Mouse (Mus musculus) splenic B cell, adult 2 months (primary cell): ENCODE data around the gene Eddm3b.

ENCODE experiments used
- DNase-seq: peaks from one replicate; pipeline ENCODE4 v3.0.0-alpha.2; 2011; ENCODE audit warnings: low read depth, low spot score
- H3K27me3 ChIP-seq: 2 replicates; pipeline ENCODE4 v1.6.1; 2012; ENCODE audit warnings: mild to moderate bottlenecking, low read length, moderate library complexity, mixed read lengths; ENCODE audit not compliant: control insufficient read depth, poor library complexity, insufficient read depth, severe bottlenecking
- H3K36me3 ChIP-seq: 2 replicates; pipeline ENCODE4 v1.6.1; 2012; ENCODE audit warnings: mild to moderate bottlenecking, low read length, moderate library complexity, mixed read lengths; ENCODE audit not compliant: control insufficient read depth, poor library complexity, insufficient read depth, severe bottlenecking

Gene Eddm3b

DNA sequence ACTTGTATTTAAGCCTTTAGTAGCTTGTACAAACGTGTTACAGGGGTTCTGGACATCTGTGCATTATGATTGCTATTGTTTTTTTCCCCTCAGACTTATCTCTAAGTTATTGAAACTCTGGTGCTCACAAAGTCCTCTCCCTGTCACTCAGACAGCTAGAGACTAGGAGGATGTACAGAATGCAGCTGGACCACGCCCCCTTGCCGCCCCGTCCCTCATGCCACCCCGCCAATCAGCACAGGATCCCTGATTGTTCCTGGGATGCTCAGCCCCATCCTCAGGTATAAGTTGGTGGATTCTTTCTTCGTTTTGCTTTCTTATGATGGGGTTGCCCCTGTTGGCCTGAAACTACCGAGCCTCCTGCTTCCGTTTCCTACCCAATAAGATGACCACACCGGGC lies 750 bp upstream of the Eddm3b start:
- Histone ChIP-seq H3K36me3 (no peaks in the 10 kb centered on the region), H3K27me3 (no peaks in the 10 kb centered on the region)
- no peak for DNase-seq

DNA sequence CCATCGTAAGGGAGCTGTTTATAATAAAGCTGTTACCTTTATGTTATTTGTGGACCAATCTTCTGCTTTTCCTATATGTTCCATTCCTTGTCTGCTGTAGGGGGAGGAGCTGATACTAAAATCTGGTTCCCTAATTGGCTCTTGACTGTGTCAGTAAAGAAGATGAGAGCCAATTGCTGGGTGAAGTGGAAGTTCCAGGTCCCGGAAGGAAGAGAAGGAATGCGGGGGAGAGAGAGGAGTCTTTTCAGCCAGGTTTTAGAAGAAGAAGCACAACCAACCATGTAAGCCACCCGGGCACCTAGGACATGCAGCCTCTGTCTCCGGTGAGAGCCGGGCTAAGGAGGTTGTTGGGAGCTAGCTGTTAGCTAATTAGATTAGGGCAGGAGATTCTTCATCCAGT lies 11.5 kb downstream of the Eddm3b start:
- Histone ChIP-seq H3K36me3 (no peaks in the 10 kb centered on the region), H3K27me3 (no peaks in the 10 kb centered on the region)
- DNase-seq, result no peak

DNA sequence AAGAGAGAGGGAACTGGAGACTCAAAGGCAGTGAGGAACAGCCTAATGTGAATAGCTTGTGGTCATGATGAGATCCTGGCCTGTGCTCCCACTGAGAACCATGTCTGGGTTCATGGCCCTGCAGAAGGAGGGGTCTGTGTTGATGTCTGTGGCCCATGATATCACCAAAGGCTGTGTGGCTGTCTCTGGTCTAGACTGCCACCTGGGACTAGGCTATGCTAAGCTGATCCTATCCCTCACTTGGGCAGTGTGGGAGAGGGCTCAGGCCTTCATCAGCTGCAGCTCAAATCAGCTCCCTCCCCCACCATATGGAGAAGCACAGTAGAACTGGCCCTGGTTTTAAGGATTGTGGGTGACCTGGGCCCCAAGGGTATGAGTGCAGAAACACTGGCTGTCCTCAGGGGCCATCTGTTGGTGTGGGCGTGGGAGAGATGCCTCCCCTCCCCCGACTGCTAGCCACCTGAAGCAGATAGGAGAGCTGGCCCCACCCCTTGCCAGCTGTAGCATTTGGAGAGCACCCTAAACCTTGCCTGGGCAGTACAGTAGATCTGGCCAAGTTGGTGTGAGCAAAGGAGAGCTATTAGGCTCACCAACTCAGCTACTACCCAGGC lies 13.5 kb downstream of the Eddm3b start:
- H3K36me3 ChIP-seq, result peaks cover 6% of the 10 kb centered on the region
- H3K27me3 ChIP-seq, result no peaks in the 10 kb centered on the region
- peak; percentile 47 for DNase-seq

GRCm38 (mm10) chr14:51128775-51129623 lies 14.8 kb downstream of the Eddm3b start:
- H3K36me3 ChIP-seq, result peaks cover 6% of the 10 kb centered on the region
- no peaks in the 10 kb centered on the region for H3K27me3 ChIP-seq
- DNase-seq, result peak; percentile 89

DNA sequence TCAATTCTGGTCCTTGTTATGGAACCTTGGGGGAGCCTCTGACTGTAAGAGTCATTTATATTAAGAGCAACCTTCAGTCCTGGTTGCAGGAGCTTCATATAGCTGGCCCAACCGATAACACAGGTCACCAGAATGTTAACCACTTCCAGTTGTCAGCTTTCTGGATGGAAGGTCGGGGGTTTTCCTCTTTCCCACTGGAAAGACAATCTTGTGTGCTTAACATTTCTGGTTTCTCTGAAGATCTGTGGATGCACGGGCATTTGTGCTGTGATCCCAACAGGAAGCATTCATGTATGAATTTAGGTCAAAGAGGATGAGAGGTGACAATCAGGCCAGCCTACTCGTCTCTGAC lies 15.4 kb downstream of the Eddm3b start:
- peaks cover 6% of the 10 kb centered on the region for H3K36me3 ChIP-seq
- no peaks in the 10 kb centered on the region for H3K27me3 ChIP-seq
- DNase-seq, result no peak

- no peaks in the 10 kb centered on the region for H3K27me3 ChIP-seq
- H3K36me3 ChIP-seq, result peaks cover 6% of the 10 kb centered on the region
- no peak for DNase-seq
Observed at GRCm38 (mm10) chr14:51130315-51130940, 16.2 kb downstream of the Eddm3b start.

DNA sequence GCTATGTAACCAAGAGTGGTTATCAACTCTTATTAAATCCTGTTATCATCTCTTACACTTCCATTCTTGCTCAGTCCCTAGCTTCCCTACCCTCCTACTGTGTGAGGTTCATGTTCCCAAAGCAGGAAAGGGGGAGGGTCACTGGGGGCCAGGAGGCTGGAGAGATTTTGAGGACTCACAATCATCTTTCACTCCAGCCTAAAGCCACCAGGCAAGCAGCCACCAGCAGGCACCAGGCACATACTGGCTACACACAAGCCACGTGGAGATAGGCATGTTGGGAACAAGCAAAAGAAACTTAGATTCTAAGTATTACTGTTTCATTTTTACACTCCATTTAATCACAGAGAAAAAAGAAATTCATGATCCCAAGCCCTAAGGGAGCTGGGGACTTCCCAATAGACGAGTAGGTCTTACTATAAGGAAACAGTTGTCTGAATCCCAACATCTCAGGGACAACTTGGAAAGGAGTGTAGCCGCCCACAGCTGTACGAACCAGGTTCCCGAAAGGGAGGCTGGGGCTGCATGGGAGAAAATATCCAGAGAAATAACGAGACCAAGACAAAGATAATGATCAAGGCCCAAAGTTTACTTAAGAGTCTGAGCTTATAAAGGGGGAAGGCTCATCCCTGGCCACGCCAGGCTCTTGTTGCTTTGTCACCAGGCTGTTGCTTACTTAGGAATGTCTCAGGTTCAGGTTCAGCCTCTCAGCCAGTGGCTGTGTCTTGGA lies 17.0 kb downstream of the Eddm3b start:
- Histone ChIP-seq H3K36me3 (peaks cover 6% of the 10 kb centered on the region), H3K27me3 (no peaks in the 10 kb centered on the region)
- DNase-seq, result no peak

DNA sequence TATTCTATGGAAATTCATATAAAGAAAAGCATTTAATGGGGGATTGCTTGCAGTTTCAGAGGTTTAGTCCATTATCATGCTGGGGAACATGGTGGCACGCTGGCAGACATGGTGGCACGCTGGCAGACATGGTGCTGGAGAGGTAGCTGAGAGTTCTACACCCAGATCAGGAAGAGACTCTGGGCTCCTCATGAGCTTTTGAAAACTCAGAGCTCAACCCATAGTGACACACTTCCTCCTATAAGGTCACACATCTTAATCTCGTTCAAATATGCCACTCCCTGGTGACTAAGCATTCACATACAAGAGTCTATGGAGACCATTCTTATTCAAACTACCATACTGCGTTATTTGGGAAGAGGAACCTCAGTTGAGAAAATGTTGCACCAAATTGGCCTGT lies 18.1 kb downstream of the Eddm3b start:
- no peaks in the 10 kb centered on the region for H3K27me3 ChIP-seq
- peak; percentile 42 for DNase-seq
- H3K36me3 ChIP-seq, result peaks cover 6% of the 10 kb centered on the region

DNA sequence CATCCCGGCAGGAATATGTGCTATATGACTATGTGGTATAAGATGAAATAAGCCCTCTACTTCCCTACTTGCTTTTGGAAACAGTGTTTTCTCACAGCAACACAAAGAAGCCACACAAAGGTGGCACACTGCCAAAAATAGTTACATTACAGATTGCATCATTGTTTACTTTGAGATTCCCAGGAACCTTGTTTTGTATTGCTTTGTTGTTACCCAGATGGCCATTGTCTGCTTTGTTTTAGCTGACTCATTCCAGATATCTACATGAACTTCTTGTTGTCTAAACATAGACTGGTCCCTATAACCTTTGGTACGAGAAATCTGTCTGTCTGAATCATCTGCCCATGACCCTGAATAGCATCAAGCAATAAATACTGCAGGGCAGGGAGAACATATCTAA lies 26.1 kb downstream of the Eddm3b start:
- H3K27me3 ChIP-seq, result no peaks in the 10 kb centered on the region
- DNase-seq, result no peak
- H3K36me3 ChIP-seq, result no peaks in the 10 kb centered on the region

DNA sequence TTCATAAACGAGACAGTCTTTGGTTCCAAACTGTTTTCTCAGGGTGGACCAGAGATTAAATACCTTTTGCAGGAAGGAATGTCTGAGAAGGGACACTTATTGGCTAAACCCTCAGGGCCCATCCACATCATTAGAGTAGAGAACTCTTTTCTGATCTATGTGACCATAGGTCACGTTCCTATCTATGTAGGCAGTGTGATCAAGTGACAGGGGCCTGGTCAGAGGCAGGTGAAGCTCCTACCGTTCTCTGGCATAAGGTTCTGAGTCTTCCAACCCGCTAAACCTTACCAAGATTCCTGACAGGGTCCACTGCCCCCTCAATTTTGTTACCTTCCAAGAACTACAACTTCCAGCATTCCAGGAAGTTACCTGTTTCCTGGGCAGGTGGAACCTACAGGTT lies 27.9 kb downstream of the Eddm3b start:
- no peaks in the 10 kb centered on the region for H3K36me3 ChIP-seq
- H3K27me3 ChIP-seq, result no peaks in the 10 kb centered on the region
- DNase-seq, result no peak

- no peaks in the 10 kb centered on the region for H3K27me3 ChIP-seq
- no peak for DNase-seq
- H3K36me3 ChIP-seq, result no peaks in the 10 kb centered on the region
Observed at GRCm38 (mm10) chr14:51142568-51142967, 28.3 kb downstream of the Eddm3b start.

DNA sequence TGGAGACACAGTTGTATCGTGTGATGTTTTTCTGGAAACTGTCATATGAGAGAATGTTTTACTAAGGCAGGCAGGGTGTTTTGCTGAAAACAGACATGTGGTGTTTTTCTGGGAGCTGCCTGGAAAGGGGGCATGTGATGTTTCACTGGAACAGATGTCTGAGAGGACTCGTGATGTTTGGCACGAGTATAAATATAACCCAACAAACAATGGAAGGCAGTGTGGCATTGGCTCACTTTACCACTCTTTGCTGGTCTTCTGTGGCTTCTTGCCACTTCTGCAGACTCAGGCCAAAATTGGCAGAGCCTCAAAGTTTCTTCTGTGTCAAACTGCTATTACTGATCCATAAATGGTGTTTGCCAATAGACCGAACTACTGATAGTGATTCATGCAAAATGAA lies 29.1 kb downstream of the Eddm3b start:
- no peak for DNase-seq
- Histone ChIP-seq H3K36me3 (no peaks in the 10 kb centered on the region), H3K27me3 (no peaks in the 10 kb centered on the region)

DNA sequence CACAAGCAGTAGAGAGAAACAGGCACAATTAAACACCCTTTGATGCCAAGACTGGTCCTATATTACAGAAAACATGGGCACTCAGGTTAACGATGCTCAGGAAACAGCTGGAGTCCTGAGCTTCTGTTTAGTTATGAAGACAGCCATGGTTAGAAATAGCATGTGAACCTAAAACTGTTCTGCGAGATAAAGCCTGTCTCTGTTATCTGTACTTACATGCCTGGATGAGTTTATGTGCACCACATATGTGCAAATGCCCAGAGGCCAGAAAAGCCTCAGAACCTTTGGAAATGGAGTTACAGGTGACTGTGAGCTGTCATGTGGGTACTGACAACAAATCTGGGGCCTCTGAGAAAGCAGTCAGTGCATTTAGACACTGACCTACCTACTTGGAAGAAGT lies 29.7 kb downstream of the Eddm3b start:
- Histone ChIP-seq H3K36me3 (no peaks in the 10 kb centered on the region), H3K27me3 (no peaks in the 10 kb centered on the region)
- DNase-seq, result no peak

GRCm38 (mm10) chr14:51144451-51144850 lies 30.2 kb downstream of the Eddm3b start:
- no peak for DNase-seq
- no peaks in the 10 kb centered on the region for H3K27me3 ChIP-seq
- H3K36me3 ChIP-seq, result no peaks in the 10 kb centered on the region

GRCm38 (mm10) chr14:51145521-51145920 lies 31.3 kb downstream of the Eddm3b start:
- H3K27me3 ChIP-seq, result no peaks in the 10 kb centered on the region
- no peak for DNase-seq

More at GRCm38 (mm10) chr14:51145521-51145920, 31.3 kb downstream of the Eddm3b start:
- no peaks in the 10 kb centered on the region for H3K36me3 ChIP-seq
